Mouse (Mus musculus): ENCODE results near the gene Anapc2. TPM values are rescaled to one million over a fixed set of nuclear protein-coding genes. Genes with fewer than 3 reads are reported as not detected.

The Anapc2 gene
- polyA plus RNA-seq, 1 experiment, result 89.4 TPM

GRCm38 (mm10) chr2:25278928-25279882 is 6.9 kb downstream of the Anapc2 start:
- no peaks in the 10 kb centered on the region for H3K27me3 ChIP-seq (ENCODE audit: control insufficient read depth, insufficient read depth, insufficient read length)
- peaks cover 3% of the 10 kb centered on the region for H3K79me3 ChIP-seq (ENCODE audit: low read depth)
- H3K79me2 ChIP-seq (ENCODE audit: control insufficient read depth, insufficient read depth), result peaks cover 11% of the 10 kb centered on the region
- H3ac ChIP-seq (ENCODE audit: control insufficient read depth, insufficient read length, low read depth), result no peak overlapping the region
- TF ChIP-seq CTCF (IDR thresholded peaks at IDR 0.05; ENCODE audit: control insufficient read depth, insufficient read depth, insufficient read length) (peak; percentile 48), FOSL1 (IDR thresholded peaks at IDR 0.05; ENCODE audit: insufficient read depth, low read length, poor library complexity, severe bottlenecking) (no peak), USF1 (IDR thresholded peaks at IDR 0.05; ENCODE audit: low read depth) (no peak), MAX (IDR thresholded peaks at IDR 0.05) (peak; percentile 20), MYOD1 (IDR thresholded peaks at IDR 0.05; ENCODE audit: control insufficient read depth, insufficient read length, low read depth) (no peak), MYOG (IDR thresholded peaks at IDR 0.05; ENCODE audit: control insufficient read depth, extremely low read depth, insufficient read length) (no peak), CEBPB (IDR thresholded peaks at IDR 0.05; ENCODE audit: low read depth) (no peak)
- no peak overlapping the region for H3K4me3 ChIP-seq (ENCODE audit: insufficient read depth, poor library complexity, severe bottlenecking)
- peaks cover 95% of the 10 kb centered on the region for H3K36me3 ChIP-seq (ENCODE audit: control insufficient read depth, insufficient read depth)

DNA sequence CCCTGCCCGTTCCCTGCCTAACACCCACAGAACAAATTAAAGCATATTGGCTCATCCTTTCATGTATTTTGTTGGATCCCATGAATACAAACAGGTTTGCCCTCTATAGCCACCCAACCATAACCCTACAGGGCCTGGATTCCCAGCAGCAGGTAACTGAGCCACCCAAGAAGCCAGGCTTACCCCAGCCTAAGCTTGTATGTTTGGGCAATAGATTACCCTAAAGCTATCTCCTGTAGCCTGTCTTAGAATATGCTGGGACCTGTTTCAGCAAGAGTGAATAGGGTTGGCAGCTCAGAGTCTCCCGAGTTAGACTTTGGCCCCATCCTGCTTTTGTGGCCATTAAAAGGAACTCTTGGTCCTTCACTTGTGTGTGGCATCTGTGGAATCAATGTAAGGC is 13.3 kb downstream of the Anapc2 start:
- no peak overlapping the region for H3K4me3 ChIP-seq (ENCODE audit: insufficient read depth, poor library complexity, severe bottlenecking)
- no peaks in the 10 kb centered on the region for H3K79me3 ChIP-seq (ENCODE audit: low read depth)
- no peak overlapping the region for H3ac ChIP-seq (ENCODE audit: control insufficient read depth, insufficient read length, low read depth)
- TF ChIP-seq USF1 (IDR thresholded peaks at IDR 0.05; ENCODE audit: low read depth) (no peak), MYOG (IDR thresholded peaks at IDR 0.05; ENCODE audit: control insufficient read depth, extremely low read depth, insufficient read length) (no peak), MYOD1 (IDR thresholded peaks at IDR 0.05; ENCODE audit: control insufficient read depth, insufficient read length, low read depth) (no peak), FOSL1 (IDR thresholded peaks at IDR 0.05; ENCODE audit: insufficient read depth, low read length, poor library complexity, severe bottlenecking) (no peak), CTCF (IDR thresholded peaks at IDR 0.05; ENCODE audit: control insufficient read depth, insufficient read depth, insufficient read length) (no peak), MAX (IDR thresholded peaks at IDR 0.05) (no peak), CEBPB (IDR thresholded peaks at IDR 0.05; ENCODE audit: low read depth) (no peak)
- no peaks in the 10 kb centered on the region for H3K79me2 ChIP-seq (ENCODE audit: control insufficient read depth, insufficient read depth)
- peaks cover 52% of the 10 kb centered on the region for H3K36me3 ChIP-seq (ENCODE audit: control insufficient read depth, insufficient read depth)
- H3K27me3 ChIP-seq (ENCODE audit: control insufficient read depth, insufficient read depth, insufficient read length), result peaks cover 23% of the 10 kb centered on the region

DNA sequence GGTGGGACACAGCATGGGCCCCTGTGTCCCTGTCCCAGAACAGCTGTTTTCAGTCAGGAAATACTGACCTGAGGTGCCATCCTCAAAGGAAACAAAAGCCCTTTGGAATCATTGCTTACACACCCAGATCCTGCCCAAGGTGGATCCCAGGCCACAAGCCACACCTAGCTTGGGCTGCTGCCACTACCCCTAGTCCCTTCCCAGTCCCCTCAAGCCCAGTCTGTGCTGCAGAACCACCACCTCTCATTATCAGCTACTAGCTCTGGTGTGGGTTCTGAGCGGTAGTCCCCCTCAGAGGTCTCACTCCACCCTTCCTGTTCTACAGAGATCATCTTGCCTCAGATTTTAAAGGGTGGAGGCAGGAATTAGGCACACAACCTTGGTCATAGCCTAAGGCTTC is 14.0 kb downstream of the Anapc2 start:
- no peaks in the 10 kb centered on the region for H3K79me2 ChIP-seq (ENCODE audit: control insufficient read depth, insufficient read depth)
- TF ChIP-seq USF1 (IDR thresholded peaks at IDR 0.05; ENCODE audit: low read depth), result no peak
- TF ChIP-seq MYOG (IDR thresholded peaks at IDR 0.05; ENCODE audit: control insufficient read depth, extremely low read depth, insufficient read length), result no peak
- no peak for TF ChIP-seq FOSL1 (IDR thresholded peaks at IDR 0.05; ENCODE audit: insufficient read depth, low read length, poor library complexity, severe bottlenecking)
- H3K79me3 ChIP-seq (ENCODE audit: low read depth), result no peaks in the 10 kb centered on the region
- H3K36me3 ChIP-seq (ENCODE audit: control insufficient read depth, insufficient read depth), result peaks cover 45% of the 10 kb centered on the region
- H3K27me3 ChIP-seq (ENCODE audit: control insufficient read depth, insufficient read depth, insufficient read length), result peaks cover 31% of the 10 kb centered on the region
- H3ac ChIP-seq (ENCODE audit: control insufficient read depth, insufficient read length, low read depth), result no peak overlapping the region
- no peak overlapping the region for H3K4me3 ChIP-seq (ENCODE audit: insufficient read depth, poor library complexity, severe bottlenecking)

DNA sequence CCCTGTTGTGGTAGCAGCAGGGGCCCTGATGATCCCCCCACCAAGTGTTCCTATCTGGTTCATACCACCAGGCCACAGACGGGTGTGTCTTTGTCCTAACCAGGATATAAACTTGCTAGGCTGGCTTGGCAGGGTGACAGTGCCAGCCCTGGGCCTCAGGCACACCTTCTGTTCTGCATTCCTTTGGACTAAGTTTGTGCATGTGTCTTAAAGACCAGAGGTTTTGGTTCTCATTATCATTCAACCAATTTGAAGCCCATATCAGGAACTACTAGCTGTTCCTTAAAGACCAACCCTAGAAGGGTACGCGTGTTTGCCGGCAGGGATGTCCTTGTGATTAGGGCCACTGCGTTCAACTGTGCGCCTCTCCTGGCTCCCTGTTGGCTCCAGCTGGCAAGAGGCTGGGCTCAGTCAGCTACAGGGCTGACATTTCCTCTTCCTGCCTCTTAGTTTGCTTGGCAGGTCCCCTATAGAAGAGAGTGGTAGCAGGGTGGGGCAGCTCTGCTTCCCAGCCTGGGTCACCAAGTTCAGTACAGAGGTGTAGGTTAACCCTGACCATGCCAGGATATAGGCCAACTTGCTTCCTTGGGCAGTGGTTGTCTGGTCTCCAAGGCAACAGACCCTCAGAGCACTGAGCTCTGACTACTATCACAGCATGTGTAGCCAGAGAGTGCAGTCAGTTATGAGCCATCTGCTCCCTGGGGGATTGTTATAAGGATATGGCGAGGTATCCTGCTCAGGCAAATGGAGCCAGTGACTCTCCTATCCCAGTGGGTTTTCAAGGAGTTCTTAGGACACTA is 14.8 kb downstream of the Anapc2 start:
- Histone ChIP-seq H3K4me3 (ENCODE audit: insufficient read depth, poor library complexity, severe bottlenecking) (no peak overlapping the region), H3K27me3 (ENCODE audit: control insufficient read depth, insufficient read depth, insufficient read length) (peaks cover 38% of the 10 kb centered on the region), H3ac (ENCODE audit: control insufficient read depth, insufficient read length, low read depth) (no peak overlapping the region), H3K79me2 (ENCODE audit: control insufficient read depth, insufficient read depth) (no peaks in the 10 kb centered on the region), H3K79me3 (ENCODE audit: low read depth) (no peaks in the 10 kb centered on the region), H3K36me3 (ENCODE audit: control insufficient read depth, insufficient read depth) (peaks cover 39% of the 10 kb centered on the region)
- TF ChIP-seq MAX (IDR thresholded peaks at IDR 0.05) (no peak), MYOG (IDR thresholded peaks at IDR 0.05; ENCODE audit: control insufficient read depth, extremely low read depth, insufficient read length) (no peak), USF1 (IDR thresholded peaks at IDR 0.05; ENCODE audit: low read depth) (no peak), CTCF (IDR thresholded peaks at IDR 0.05; ENCODE audit: control insufficient read depth, insufficient read depth, insufficient read length) (no peak), FOSL1 (IDR thresholded peaks at IDR 0.05; ENCODE audit: insufficient read depth, low read length, poor library complexity, severe bottlenecking) (no peak), MYOD1 (IDR thresholded peaks at IDR 0.05; ENCODE audit: control insufficient read depth, insufficient read length, low read depth) (no peak), CEBPB (IDR thresholded peaks at IDR 0.05; ENCODE audit: low read depth) (no peak)

- no peaks in the 10 kb centered on the region for H3K79me3 ChIP-seq (ENCODE audit: low read depth)
- peaks cover 42% of the 10 kb centered on the region for H3K27me3 ChIP-seq (ENCODE audit: control insufficient read depth, insufficient read depth, insufficient read length)
- H3ac ChIP-seq (ENCODE audit: control insufficient read depth, insufficient read length, low read depth), result no peak within 1 kb of the TSS
- no peaks in the 10 kb centered on the region for H3K79me2 ChIP-seq (ENCODE audit: control insufficient read depth, insufficient read depth)
- H3K36me3 ChIP-seq (ENCODE audit: control insufficient read depth, insufficient read depth), result peaks cover 29% of the 10 kb centered on the region
- TF ChIP-seq USF1 (IDR thresholded peaks at IDR 0.05; ENCODE audit: low read depth) (no peak), MYOD1 (IDR thresholded peaks at IDR 0.05; ENCODE audit: control insufficient read depth, insufficient read length, low read depth) (no peak), CTCF (IDR thresholded peaks at IDR 0.05; ENCODE audit: control insufficient read depth, insufficient read depth, insufficient read length) (no peak), FOSL1 (IDR thresholded peaks at IDR 0.05; ENCODE audit: insufficient read depth, low read length, poor library complexity, severe bottlenecking) (no peak), MAX (IDR thresholded peaks at IDR 0.05) (no peak), CEBPB (IDR thresholded peaks at IDR 0.05; ENCODE audit: low read depth) (no peak), MYOG (IDR thresholded peaks at IDR 0.05; ENCODE audit: control insufficient read depth, extremely low read depth, insufficient read length) (no peak)
- no peak within 1 kb of the TSS for H3K4me3 ChIP-seq (ENCODE audit: insufficient read depth, poor library complexity, severe bottlenecking)
These were observed 15.8 kb downstream of the Anapc2 start, which contains the start of gene Tmem210 for GRCm38 (mm10) chr2:25287927-25288649. TSS of gene Tmem210 (plus strand) at chr2:25288145.
